Mouse (Mus musculus): ENCODE results near the gene Irak2.

DNA sequence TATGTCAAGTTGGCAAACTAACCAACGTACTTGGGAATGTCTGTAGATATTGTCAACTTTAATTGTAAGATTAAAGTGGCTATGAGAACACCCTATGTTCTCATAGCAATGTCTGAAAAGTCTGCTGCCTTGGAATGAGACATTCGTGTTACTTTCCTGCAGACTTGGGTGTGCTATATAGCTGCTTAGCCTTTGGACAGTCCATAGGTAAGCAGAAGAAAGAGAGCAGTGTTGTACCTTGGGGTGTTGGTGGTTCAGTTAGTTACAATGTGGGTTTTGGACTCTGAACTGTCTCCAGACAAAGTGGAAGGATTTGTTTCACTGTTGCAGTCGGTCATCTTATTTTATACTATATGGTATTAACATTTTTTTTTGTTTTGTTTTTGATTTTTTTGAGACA is 74.5 kb downstream of the Irak2 start:
- TF ChIP-seq CTCF (IDR thresholded peaks at IDR 0.05; ENCODE audit: borderline replicate concordance, insufficient read depth, low read length) (no peak), POLR2A (IDR thresholded peaks at IDR 0.05; ENCODE audit: low read depth, low read length) (no peak)
